Mouse (Mus musculus) cortical plate, adult 2 months (tissue): Measurements from ENCODE around the gene Tex2.

ENCODE experiments used
- CTCF ChIP-seq: fragments of 200-500 bp; IDR thresholded peaks from 2 replicates; pipeline ENCODE4 v1.5.1; 2011; ENCODE audit warnings: mild to moderate bottlenecking, control low read depth, low read length; ENCODE audit not compliant: insufficient read depth; ENCODE audit errors: extremely low read depth
- POLR2A ChIP-seq: fragments of 200-500 bp; IDR thresholded peaks from 2 replicates; pipeline ENCODE4 v1.6.1; 2011; ENCODE audit warnings: mild to moderate bottlenecking, low read length, control low read depth; ENCODE audit not compliant: insufficient read depth; ENCODE audit errors: extremely low read depth

GRCm38 (mm10) chr11:106550398-106550797 is 62.8 kb downstream of the Tex2 start:
- TF ChIP-seq CTCF (no peak), POLR2A (no peak)
